Comparison of ENCODE assay signal across 8 mouse cellular contexts in genomic region chr4:41348584-41349198, GRCm38 (mm10). TPM values are rescaled to one million over a fixed set of nuclear protein-coding genes. Genes with fewer than 3 reads are reported as not detected.
DNase-seq lines count a peak whose midpoint lies in the region; ATAC-seq and TF ChIP-seq lines count a peak whose summit lies in the region.

TSS of gene Ubap1 (plus strand) at chr4:41348996.

- peak within 1 kb of the TSS; percentile 95 for H3K27ac ChIP-seq in forebrain, embryonic 10.5 days
- peak within 1 kb of the TSS; percentile 92 for H3K27ac ChIP-seq in heart, embryonic 15.5 days
- H3K27ac ChIP-seq in liver, embryonic 14.5 days: peak within 1 kb of the TSS; percentile 64
- H3K27ac ChIP-seq in neural tube, embryonic 11.5 days (ENCODE audit: low read depth, low read length): peak within 1 kb of the TSS; percentile 88
- H3K27ac ChIP-seq in stomach, postnatal 0 days (replicated peaks): peak within 1 kb of the TSS; percentile 97

- peak within 1 kb of the TSS; percentile 86 for H3K4me3 ChIP-seq in forebrain, embryonic 10.5 days
- H3K4me3 ChIP-seq in heart, embryonic 15.5 days: peak within 1 kb of the TSS; percentile 73
- H3K4me3 ChIP-seq in liver, embryonic 14.5 days (ENCODE audit: insufficient read depth in 1 of 2, low read depth in 2 of 2, low read length in 2 of 2): peak within 1 kb of the TSS; percentile 80 to 97
- H3K4me3 ChIP-seq in neural tube, embryonic 11.5 days (ENCODE audit: low read depth, low read length): peak within 1 kb of the TSS; percentile 81
- H3K4me3 ChIP-seq in stomach, postnatal 0 days (ENCODE audit: low read depth, low read length): peak within 1 kb of the TSS; percentile 82

- peak; percentile 96 for ATAC-seq in heart, embryonic 15.5 days (replicated peaks; ENCODE audit: insufficient number of reproducible peaks, insufficient read depth, low FRiP score, low read depth)
- ATAC-seq in liver, embryonic 14.5 days (ENCODE audit: insufficient read depth): peak; percentile 88
- ATAC-seq in neural tube, embryonic 11.5 days (ENCODE audit: insufficient read depth, low FRiP score, low TSS enrichment): peak; percentile 96
- ATAC-seq in stomach, postnatal 0 days (ENCODE audit: low FRiP score, low TSS enrichment): peak; percentile 95

- peaks cover 29% of the 10 kb centered on the region for H3K36me3 ChIP-seq in forebrain, embryonic 10.5 days (replicated peaks)
- peaks cover 4% of the 10 kb centered on the region; the same call in 1 of the 2 replicates for H3K36me3 ChIP-seq in heart, embryonic 15.5 days
- no peaks in the 10 kb centered on the region for H3K36me3 ChIP-seq in liver, embryonic 14.5 days (replicated peaks; ENCODE audit: control insufficient read depth, insufficient read depth, low read depth)
- H3K36me3 ChIP-seq in neural tube, embryonic 11.5 days (ENCODE audit: control insufficient read depth, insufficient read depth, low read length): 0 out of 2 replicates have a peak, but pooled peaks cover 3% of the 10 kb centered on the region
- H3K36me3 ChIP-seq in stomach, postnatal 0 days (ENCODE audit: control insufficient read depth, insufficient read depth, low read length): no peaks in the 10 kb centered on the region

- peak; percentile 79 to 88 for DNase-seq in CD8-positive naive resting alpha-beta T cell, adult 2 months (ENCODE audit: low read depth in 2 of 2, low spot score in 2 of 2)
- peak; percentile 94 for DNase-seq in c-Kit-positive CD71-negative TER-119-negative erythroid progenitor cells, embryonic 14.5 days (ENCODE audit: low read depth)
- peak; percentile 98 for DNase-seq in forebrain, embryonic 10.5 days (ENCODE audit: extremely low spot score, low spot score)
- peak; percentile 96 to 97 for DNase-seq in kidney, postnatal 25 days
- peak; percentile 92 to 96 (median 92) for DNase-seq in liver, embryonic 14.5 days (ENCODE audit: low read depth in 3 of 3, low spot score in 3 of 3)
- peak; percentile 99 for DNase-seq in neural tube, embryonic 11.5 days (ENCODE audit: low spot score)
- peak; percentile 98 for DNase-seq in stomach, postnatal 0 days (ENCODE audit: low spot score)

- 0 out of 2 replicates have a peak, but pooled peaks have one; percentile 20 for TF ChIP-seq EP300 in liver, embryonic 14.5 days (IDR thresholded peaks at IDR 0.05; ENCODE audit: low read depth)
- TF ChIP-seq EP300 in stomach, postnatal 0 days (optimal IDR thresholded peaks at IDR 0.05): no peak

- peak within 1 kb of the TSS; percentile 81 for H3K9ac ChIP-seq in heart, embryonic 15.5 days
- H3K9ac ChIP-seq in liver, embryonic 14.5 days (replicated peaks): peak within 1 kb of the TSS; percentile 98
- H3K9ac ChIP-seq in neural tube, embryonic 11.5 days (ENCODE audit: low read length): peak within 1 kb of the TSS; percentile 79
- peak within 1 kb of the TSS; percentile 91 for H3K9ac ChIP-seq in stomach, postnatal 0 days (ENCODE audit: low read length)

- no peaks in the 10 kb centered on the region for H3K27me3 ChIP-seq in forebrain, embryonic 10.5 days (ENCODE audit: poor library complexity, severe bottlenecking)
- no peaks in the 10 kb centered on the region for H3K27me3 ChIP-seq in heart, embryonic 15.5 days
- H3K27me3 ChIP-seq in liver, embryonic 14.5 days (ENCODE audit: control insufficient read depth, insufficient read depth, low read length): no peaks in the 10 kb centered on the region
- no peaks in the 10 kb centered on the region for H3K27me3 ChIP-seq in neural tube, embryonic 11.5 days (ENCODE audit: control insufficient read depth, insufficient read depth, low read length)
- H3K27me3 ChIP-seq in stomach, postnatal 0 days (ENCODE audit: control insufficient read depth, insufficient read depth, low read length): no peaks in the 10 kb centered on the region

- WGBS in forebrain, embryonic 10.5 days: under 1% methylated on average over 31 of the region's 31 CpGs
- WGBS in heart, embryonic 15.5 days: under 1% methylated on average over 31 of the region's 31 CpGs
- WGBS in liver, embryonic 14.5 days (ENCODE audit: insufficient replicate concordance): under 1% methylated on average over 31 of the region's 31 CpGs
- under 1% methylated on average over 27 of the region's 31 CpGs for WGBS in neural tube, embryonic 11.5 days
- under 1% methylated on average over 31 of the region's 31 CpGs for WGBS in stomach, postnatal 0 days

- 0 out of 2 replicates have a peak, but pooled peaks have one; percentile 1 for TF ChIP-seq CTCF in liver, embryonic 14.5 days (IDR thresholded peaks at IDR 0.05; ENCODE audit: low read depth)
- no peak for TF ChIP-seq CTCF in stomach, postnatal 0 days (IDR thresholded peaks at IDR 0.05; ENCODE audit: low read depth)

- peaks cover 19% of the 10 kb centered on the region for H3K4me1 ChIP-seq in forebrain, embryonic 10.5 days
- H3K4me1 ChIP-seq in heart, embryonic 15.5 days (replicated peaks): peaks cover 14% of the 10 kb centered on the region
- H3K4me1 ChIP-seq in liver, embryonic 14.5 days (replicated peaks; ENCODE audit: control insufficient read depth in 2 of 2, insufficient read depth in 2 of 2, low read length in 1 of 2): peaks cover 13 to 20% of the 10 kb centered on the region in 2 experiments
- no peaks in the 10 kb centered on the region for H3K4me1 ChIP-seq in neural tube, embryonic 11.5 days (ENCODE audit: control insufficient read depth, insufficient read depth, low read length)
- H3K4me1 ChIP-seq in stomach, postnatal 0 days (replicated peaks; ENCODE audit: control insufficient read depth, insufficient read depth): peaks cover 3% of the 10 kb centered on the region; the same call in 1 of the 2 replicates

- peak within 1 kb of the TSS; percentile 77 for H3K4me2 ChIP-seq in heart, embryonic 15.5 days
- H3K4me2 ChIP-seq in liver, embryonic 14.5 days (ENCODE audit: low read depth): peak within 1 kb of the TSS; percentile 79
- peak within 1 kb of the TSS; percentile 42 for H3K4me2 ChIP-seq in neural tube, embryonic 11.5 days (ENCODE audit: low read depth)
- peak within 1 kb of the TSS; percentile 64 for H3K4me2 ChIP-seq in stomach, postnatal 0 days (replicated peaks; ENCODE audit: low read depth)

- H3K9me3 ChIP-seq in forebrain, embryonic 10.5 days: no peaks in the 10 kb centered on the region; the same call in 1 of the 2 replicates
- no peaks in the 10 kb centered on the region for H3K9me3 ChIP-seq in heart, embryonic 15.5 days (replicated peaks)
- no peaks in the 10 kb centered on the region for H3K9me3 ChIP-seq in liver, embryonic 14.5 days (ENCODE audit: control insufficient read depth, low read length)
- H3K9me3 ChIP-seq in neural tube, embryonic 11.5 days (ENCODE audit: control insufficient read depth, low read length): no peaks in the 10 kb centered on the region
- no peaks in the 10 kb centered on the region for H3K9me3 ChIP-seq in stomach, postnatal 0 days (ENCODE audit: control insufficient read depth, low read length)

RNA-seq across cellular contexts. Expression of gene Ubap1, which starts in this region (rescaled TPM):
- polyA plus RNA-seq in forebrain, embryonic 10.5 days (2016; fragmentation: Nextera tagmentation; extraction: Ambion mirVana): 65.7 and 66.5 TPM in 2 replicates
- 43.4 and 45.7 TPM in 2 replicates for polyA plus RNA-seq in heart, embryonic 15.5 days (2015; fragmentation: Nextera tagmentation; extraction: Ambion mirVana)
- 12.4 and 16.9 TPM in 2 replicates for polyA plus RNA-seq in liver, embryonic 14.5 days (2012; rRNA removed)
- polyA plus RNA-seq in liver, embryonic 14.5 days (2014; fragmentation: Nextera tagmentation; extraction: Ambion mirVana): 21.4 and 24.4 TPM in 2 replicates
- polyA plus RNA-seq in neural tube, embryonic 11.5 days (2014; fragmentation: Nextera tagmentation; extraction: Ambion mirVana): 84.1 and 91.3 TPM in 2 replicates
- polyA plus RNA-seq in stomach, postnatal 0 days (2015; fragmentation: Nextera tagmentation; extraction: Ambion mirVana): 42.0 and 47.7 TPM in 2 replicates

Comparison
In these comparisons a context has a peak if more than half of its experiments do, and no peak if none do; other contexts are left out.
1. Peak in every context shown above with its lines: DNase-seq, ATAC-seq, H3K4me3 ChIP-seq and H3K27ac ChIP-seq.